Mouse (Mus musculus): ENCODE measurements around the gene Ankrd6.

- TF ChIP-seq USF2 (IDR thresholded peaks at IDR 0.05; ENCODE audit: borderline replicate concordance in 1 of 2, insufficient read depth in 1 of 2, low read depth in 1 of 2, low read length in 2 of 2) = no peak
- TF ChIP-seq POLR2A (IDR thresholded peaks at IDR 0.05; ENCODE audit: control insufficient read depth in 1 of 2, insufficient read depth in 1 of 2, low read depth in 1 of 2, low read length in 2 of 2, poor library complexity in 1 of 2) = no peak
- TF ChIP-seq USF1 (IDR thresholded peaks at IDR 0.05; ENCODE audit: low read depth, low read length) = no peak
- no peak for TF ChIP-seq CHD1 (IDR thresholded peaks at IDR 0.05; ENCODE audit: low read depth, low read length)
- no peak for TF ChIP-seq E2F4 (IDR thresholded peaks at IDR 0.05; ENCODE audit: borderline replicate concordance, low read depth, low read length)
- TF ChIP-seq JUND (IDR thresholded peaks at IDR 0.05; ENCODE audit: low read depth, low read length) = no peak
- no peak for TF ChIP-seq ELF1 (IDR thresholded peaks at IDR 0.05; ENCODE audit: low read depth, low read length)
- no peak for TF ChIP-seq CTCF (IDR thresholded peaks at IDR 0.05 in 2 of 3, conservative IDR thresholded peaks at IDR 0.05 in 1 of 3; ENCODE audit: control insufficient read depth in 1 of 3, insufficient read depth in 1 of 3, low read depth in 2 of 3, low read length in 3 of 3, poor library complexity in 1 of 3, severe bottlenecking in 1 of 3)
- TF ChIP-seq ETS1 (IDR thresholded peaks at IDR 0.05; ENCODE audit: low read depth, low read length) = no peak
Measured at GRCm38 (mm10) chr4:32952681-32953080, 2.0 kb upstream of the Ankrd6 start.
